Mouse (Mus musculus): ENCODE data around the gene Afg1l. TPM values are rescaled to one million over a fixed set of nuclear protein-coding genes. Genes with fewer than 3 reads are reported as not detected.

Gene Afg1l
- polyA plus RNA-seq, 1 experiment from 2014 or later: 7.0 TPM

DNA sequence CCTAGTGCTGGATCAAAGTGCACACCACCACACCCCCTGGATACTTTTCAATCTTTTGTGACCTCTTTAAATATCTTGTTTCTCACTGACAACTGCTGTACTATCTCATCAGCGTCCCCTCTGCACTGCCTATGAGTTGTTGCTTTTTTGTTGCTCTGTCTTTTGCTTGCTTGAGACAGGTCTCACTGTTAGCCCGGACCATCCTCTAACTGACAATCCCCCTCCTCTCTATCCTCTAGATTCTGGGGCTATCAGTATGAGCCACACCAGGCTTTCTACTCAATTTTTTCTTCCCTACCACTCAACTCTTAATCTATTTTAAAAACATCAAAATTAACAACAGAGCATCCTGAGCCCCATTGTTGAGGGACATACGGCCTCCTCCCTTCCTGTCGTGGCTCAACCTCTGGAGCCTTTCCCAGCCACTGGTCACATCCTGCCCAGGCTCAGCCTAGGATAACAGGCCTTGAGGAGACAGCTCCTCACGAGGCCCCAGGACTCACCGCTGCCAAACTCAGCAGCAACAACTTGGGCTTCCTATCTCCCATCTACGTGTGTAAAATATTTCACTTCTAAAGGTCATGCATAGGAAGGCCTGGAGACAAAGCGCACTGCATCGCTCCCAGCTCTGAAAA, 20.7 kb downstream of the Afg1l start:
- Histone ChIP-seq H3K4me2 (ENCODE audit: low read length) (no peak overlapping the region), H3K27me3 (ENCODE audit: control insufficient read depth, insufficient read depth, low read length) (no peaks in the 10 kb centered on the region), H3K4me1 (ENCODE audit: control insufficient read depth, insufficient read depth, low read length) (no peaks in the 10 kb centered on the region), H3K9ac (replicated peaks; ENCODE audit: low read length) (no peak overlapping the region), H3K36me3 (ENCODE audit: control insufficient read depth, insufficient read depth, low read length) (no peaks in the 10 kb centered on the region), H3K27ac (replicated peaks; ENCODE audit: low read depth, low read length) (0 out of 2 replicates have a peak overlapping the region, but pooled peaks have one; percentile 20), H3K4me3 (replicated peaks; ENCODE audit: low read depth, low read length) (no peak overlapping the region), H3K9me3 (ENCODE audit: control insufficient read depth, low read length) (peaks cover 10% of the 10 kb centered on the region; the same call in 1 of the 2 replicates)
- DNase-seq (no peak), ATAC-seq (ENCODE audit: low FRiP score, low TSS enrichment) (no peak)
- 88% methylated on average over 9 of the region's 9 CpGs for WGBS

DNA sequence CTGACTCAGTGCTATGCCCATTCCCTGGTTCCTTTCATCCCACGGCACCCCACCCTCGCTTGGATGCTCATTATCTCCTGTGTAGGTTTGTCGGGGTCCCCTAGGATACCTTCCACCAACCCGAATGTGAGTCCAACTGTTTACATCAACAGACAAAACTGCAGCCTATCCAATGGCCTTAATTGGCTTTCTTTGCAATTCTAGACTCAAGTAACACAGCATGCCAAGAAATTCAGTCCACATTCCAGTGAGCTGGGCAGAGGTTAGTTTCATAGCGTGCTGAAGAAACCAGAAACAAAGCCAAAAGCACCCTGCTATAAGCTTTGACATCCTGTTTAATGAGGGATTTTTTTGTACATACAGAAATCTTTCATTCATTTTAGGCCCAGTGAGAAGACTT, 22.4 kb downstream of the Afg1l start:
- no peaks in the 10 kb centered on the region for H3K4me1 ChIP-seq (ENCODE audit: control insufficient read depth, insufficient read depth, low read length)
- H3K27me3 ChIP-seq (ENCODE audit: control insufficient read depth, insufficient read depth, low read length): no peaks in the 10 kb centered on the region
- no peaks in the 10 kb centered on the region for H3K36me3 ChIP-seq (ENCODE audit: control insufficient read depth, insufficient read depth, low read length)
- 83% methylated on average over 5 of the region's 5 CpGs for WGBS
- no peak for ATAC-seq (ENCODE audit: low FRiP score, low TSS enrichment)
- DNase-seq: no peak
- H3K27ac ChIP-seq (replicated peaks; ENCODE audit: low read depth, low read length): no peak overlapping the region
- no peak overlapping the region for H3K9ac ChIP-seq (replicated peaks; ENCODE audit: low read length)
- H3K9me3 ChIP-seq (ENCODE audit: control insufficient read depth, low read length): peaks cover 10% of the 10 kb centered on the region; the same call in 1 of the 2 replicates
- H3K4me3 ChIP-seq (replicated peaks; ENCODE audit: low read depth, low read length): no peak overlapping the region
- no peak overlapping the region for H3K4me2 ChIP-seq (ENCODE audit: low read length)

- Histone ChIP-seq H3K4me3 (replicated peaks; ENCODE audit: low read depth, low read length) (no peak overlapping the region), H3K9ac (replicated peaks; ENCODE audit: low read length) (no peak overlapping the region), H3K27ac (replicated peaks; ENCODE audit: low read depth, low read length) (no peak overlapping the region), H3K4me2 (ENCODE audit: low read length) (no peak overlapping the region), H3K9me3 (ENCODE audit: control insufficient read depth, low read length) (peaks cover 10% of the 10 kb centered on the region; the same call in 1 of the 2 replicates), H3K27me3 (ENCODE audit: control insufficient read depth, insufficient read depth, low read length) (no peaks in the 10 kb centered on the region), H3K36me3 (ENCODE audit: control insufficient read depth, insufficient read depth, low read length) (no peaks in the 10 kb centered on the region), H3K4me1 (ENCODE audit: control insufficient read depth, insufficient read depth, low read length) (no peaks in the 10 kb centered on the region)
- 87% methylated on average over 6 of the region's 6 CpGs for WGBS
- DNase-seq (no peak), ATAC-seq (ENCODE audit: low FRiP score, low TSS enrichment) (no peak)
Measured at GRCm38 (mm10) chr10:42454690-42455089, 23.7 kb downstream of the Afg1l start.

DNA sequence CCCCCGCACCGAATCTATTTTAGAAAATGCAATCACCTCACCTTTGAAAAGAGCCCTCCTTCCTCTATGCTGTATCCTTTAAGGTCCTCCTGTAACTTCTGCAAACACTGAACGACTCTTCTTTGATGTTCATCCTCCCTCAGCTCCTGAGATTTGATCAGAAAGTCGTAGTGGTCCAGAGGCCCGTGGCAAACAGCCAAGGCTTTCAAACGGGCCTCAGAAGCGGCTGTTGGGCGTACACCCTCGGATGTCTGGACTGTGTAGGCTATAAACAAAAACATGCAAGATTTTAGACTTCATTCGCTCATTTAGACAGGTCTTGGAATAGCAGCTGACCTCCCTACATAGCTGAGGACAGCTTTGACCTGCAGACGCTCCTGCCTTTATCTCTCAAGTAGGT, 24.1 kb downstream of the Afg1l start:
- DNase-seq (no peak), ATAC-seq (ENCODE audit: low FRiP score, low TSS enrichment) (no peak)
- H3K9me3 ChIP-seq (ENCODE audit: control insufficient read depth, low read length): peaks cover 6% of the 10 kb centered on the region; the same call in 1 of the 2 replicates
- H3K9ac ChIP-seq (replicated peaks; ENCODE audit: low read length): no peak overlapping the region
- H3K27me3 ChIP-seq (ENCODE audit: control insufficient read depth, insufficient read depth, low read length): no peaks in the 10 kb centered on the region
- no peaks in the 10 kb centered on the region for H3K4me1 ChIP-seq (ENCODE audit: control insufficient read depth, insufficient read depth, low read length)
- no peaks in the 10 kb centered on the region for H3K36me3 ChIP-seq (ENCODE audit: control insufficient read depth, insufficient read depth, low read length)
- WGBS: 85% methylated on average over 11 of the region's 11 CpGs
- no peak overlapping the region for H3K4me3 ChIP-seq (replicated peaks; ENCODE audit: low read depth, low read length)
- no peak overlapping the region for H3K27ac ChIP-seq (replicated peaks; ENCODE audit: low read depth, low read length)
- no peak overlapping the region for H3K4me2 ChIP-seq (ENCODE audit: low read length)

DNA sequence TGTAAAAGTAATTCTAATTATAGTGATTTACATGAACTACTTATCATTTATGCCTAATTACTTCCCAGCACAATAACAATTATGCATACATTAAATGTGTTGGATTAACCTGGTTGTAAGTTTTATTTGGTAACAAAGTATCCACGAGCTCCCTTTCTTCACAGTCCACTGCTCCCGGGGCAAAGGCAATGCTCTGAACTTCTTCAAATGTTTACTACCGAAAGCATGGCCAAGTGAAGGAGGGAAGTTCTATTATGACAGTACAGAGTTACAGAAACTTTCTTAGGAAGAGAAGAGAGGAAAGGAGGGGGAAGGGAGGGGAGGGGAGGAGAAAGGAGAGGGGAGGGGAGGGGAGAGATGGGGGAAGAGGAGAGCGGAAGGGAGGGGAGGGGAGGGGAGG, 28.7 kb downstream of the Afg1l start:
- DNase-seq: no peak
- Histone ChIP-seq H3K4me3 (replicated peaks; ENCODE audit: low read depth, low read length) (no peak overlapping the region), H3K36me3 (ENCODE audit: control insufficient read depth, insufficient read depth, low read length) (no peaks in the 10 kb centered on the region), H3K4me2 (ENCODE audit: low read length) (no peak overlapping the region), H3K9ac (replicated peaks; ENCODE audit: low read length) (no peak overlapping the region), H3K27ac (replicated peaks; ENCODE audit: low read depth, low read length) (no peak overlapping the region), H3K9me3 (ENCODE audit: control insufficient read depth, low read length) (no peaks in the 10 kb centered on the region), H3K27me3 (ENCODE audit: control insufficient read depth, insufficient read depth, low read length) (no peaks in the 10 kb centered on the region), H3K4me1 (ENCODE audit: control insufficient read depth, insufficient read depth, low read length) (no peaks in the 10 kb centered on the region)
- no peak for ATAC-seq (ENCODE audit: low FRiP score, low TSS enrichment)
- 31% methylated on average over 3 of the region's 4 CpGs for WGBS

DNA sequence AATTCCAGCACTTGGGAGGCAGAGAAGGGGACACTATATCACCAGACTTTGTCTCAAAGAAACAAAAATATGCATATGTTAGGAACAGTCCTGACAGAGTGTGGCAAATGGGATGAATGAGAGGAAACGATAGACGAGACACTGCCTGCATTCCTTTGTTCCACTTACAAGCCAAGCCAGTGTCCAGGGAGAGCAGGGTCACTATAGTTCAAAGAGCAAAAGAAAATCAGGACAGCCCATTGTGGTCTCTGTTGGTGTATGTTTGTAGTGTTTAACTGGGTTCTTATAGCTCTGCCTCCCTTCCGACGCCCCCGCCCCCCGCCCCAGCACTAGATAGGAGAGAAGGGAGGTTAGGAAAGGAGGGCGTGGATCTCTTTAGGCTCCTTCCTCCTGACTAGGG, 30.0 kb downstream of the Afg1l start:
- Histone ChIP-seq H3K4me3 (replicated peaks; ENCODE audit: low read depth, low read length) (no peak overlapping the region), H3K27me3 (ENCODE audit: control insufficient read depth, insufficient read depth, low read length) (no peaks in the 10 kb centered on the region), H3K9ac (replicated peaks; ENCODE audit: low read length) (no peak overlapping the region), H3K4me1 (ENCODE audit: control insufficient read depth, insufficient read depth, low read length) (no peaks in the 10 kb centered on the region), H3K27ac (replicated peaks; ENCODE audit: low read depth, low read length) (no peak overlapping the region), H3K36me3 (ENCODE audit: control insufficient read depth, insufficient read depth, low read length) (no peaks in the 10 kb centered on the region), H3K9me3 (ENCODE audit: control insufficient read depth, low read length) (no peaks in the 10 kb centered on the region), H3K4me2 (ENCODE audit: low read length) (no peak overlapping the region)
- WGBS: 16% methylated on average over 7 of the region's 7 CpGs
- ATAC-seq (ENCODE audit: low FRiP score, low TSS enrichment) (no peak), DNase-seq (no peak)

DNA sequence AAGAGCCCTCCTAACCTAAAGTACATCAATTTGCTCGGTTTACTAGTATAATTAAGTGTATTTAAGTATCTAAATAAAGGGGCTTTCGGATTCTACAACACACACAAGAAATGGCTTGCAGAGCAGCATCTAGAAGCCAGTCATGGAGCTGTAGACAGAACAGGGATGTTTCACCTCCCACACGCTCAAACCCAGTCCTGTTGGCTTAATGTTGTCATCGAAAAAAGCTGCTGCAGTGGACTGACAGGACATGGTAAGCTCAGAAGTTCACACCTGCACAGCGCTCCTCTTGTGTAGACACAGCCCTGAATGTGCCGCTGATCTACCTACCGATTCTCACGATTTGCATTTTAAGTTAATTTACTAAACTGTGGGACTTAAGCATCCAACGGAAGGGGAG, 32.2 kb downstream of the Afg1l start:
- Histone ChIP-seq H3K4me1 (ENCODE audit: control insufficient read depth, insufficient read depth, low read length) (no peaks in the 10 kb centered on the region), H3K4me2 (ENCODE audit: low read length) (no peak overlapping the region), H3K27ac (replicated peaks; ENCODE audit: low read depth, low read length) (no peak overlapping the region), H3K36me3 (ENCODE audit: control insufficient read depth, insufficient read depth, low read length) (no peaks in the 10 kb centered on the region), H3K27me3 (ENCODE audit: control insufficient read depth, insufficient read depth, low read length) (no peaks in the 10 kb centered on the region), H3K9me3 (ENCODE audit: control insufficient read depth, low read length) (no peaks in the 10 kb centered on the region), H3K9ac (replicated peaks; ENCODE audit: low read length) (no peak overlapping the region), H3K4me3 (replicated peaks; ENCODE audit: low read depth, low read length) (no peak overlapping the region)
- no peak for DNase-seq
- 73% methylated on average over 9 of the region's 9 CpGs for WGBS
- no peak for ATAC-seq (ENCODE audit: low FRiP score, low TSS enrichment)

DNA sequence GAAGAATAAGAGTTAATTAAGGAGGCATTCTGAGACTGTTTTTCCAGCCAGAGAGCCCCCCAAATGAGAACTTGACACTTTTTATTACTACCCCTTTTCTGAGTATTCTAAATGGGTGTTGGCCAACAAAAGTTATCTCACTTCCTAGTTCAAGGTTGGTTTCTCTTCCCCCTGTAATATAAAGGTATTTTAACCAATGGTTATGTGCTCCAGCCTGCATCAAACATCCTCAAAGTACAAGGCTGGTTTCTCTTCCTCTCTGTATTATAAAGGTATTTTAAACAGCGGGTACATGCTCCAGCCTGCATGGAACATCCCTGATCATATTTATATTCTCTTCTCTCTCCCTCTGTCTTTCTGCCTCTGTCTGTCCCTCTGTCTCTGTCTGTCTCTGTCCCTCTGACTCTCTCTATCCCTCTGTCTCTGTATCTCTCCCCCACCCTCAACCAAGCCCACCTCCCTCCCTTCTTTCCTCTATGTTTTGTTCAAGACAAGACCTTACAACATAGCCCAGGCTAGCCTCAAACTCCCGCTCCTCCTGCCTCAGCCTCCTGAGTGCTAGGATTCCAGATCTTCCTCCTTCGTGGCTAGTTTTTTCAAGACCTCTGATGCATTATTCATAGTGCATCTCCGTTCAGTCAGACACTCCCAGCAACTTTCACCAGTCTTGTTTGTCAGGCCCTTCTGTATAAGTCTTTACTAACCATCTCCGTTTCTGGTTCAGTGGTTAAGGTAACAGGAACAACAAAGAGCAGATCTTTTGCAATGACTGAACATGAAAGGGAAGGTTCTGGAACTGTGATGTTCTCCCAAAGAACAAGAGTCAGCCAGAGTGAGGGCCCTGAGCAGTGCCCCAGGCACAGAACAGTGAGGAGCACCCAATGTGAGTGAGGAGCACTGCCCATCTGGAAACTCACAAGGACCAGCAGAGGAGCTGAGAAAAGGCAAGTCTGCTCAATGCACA, 41.2 kb downstream of the Afg1l start:
- Histone ChIP-seq H3K9me3 (ENCODE audit: control insufficient read depth, low read length) (no peaks in the 10 kb centered on the region), H3K27ac (replicated peaks; ENCODE audit: low read depth, low read length) (no peak overlapping the region), H3K4me3 (replicated peaks; ENCODE audit: low read depth, low read length) (no peak overlapping the region), H3K4me2 (ENCODE audit: low read length) (no peak overlapping the region), H3K9ac (replicated peaks; ENCODE audit: low read length) (no peak overlapping the region), H3K4me1 (ENCODE audit: control insufficient read depth, insufficient read depth, low read length) (no peaks in the 10 kb centered on the region), H3K36me3 (ENCODE audit: control insufficient read depth, insufficient read depth, low read length) (no peaks in the 10 kb centered on the region), H3K27me3 (ENCODE audit: control insufficient read depth, insufficient read depth, low read length) (no peaks in the 10 kb centered on the region)
- 60% methylated on average over 5 of the region's 5 CpGs for WGBS
- DNase-seq (no peak), ATAC-seq (ENCODE audit: low FRiP score, low TSS enrichment) (no peak)

Measured in midbrain, embryonic 14.5 days (tissue).